Mouse (Mus musculus): ENCODE measurements around the gene Hspbp1. TPM values are rescaled to one million over a fixed set of nuclear protein-coding genes. Genes with fewer than 3 reads are reported as not detected.

Hspbp1 gene
- polyA plus RNA-seq, 1 experiment from 2014 or later = 54.4 TPM

GRCm38 (mm10) chr7:4636179-4636578 is 48.7 kb downstream of the Hspbp1 start:
- WGBS = 73% methylated on average over 4 of the region's 4 CpGs
- ATAC-seq (no peak), DNase-seq (ENCODE audit: low spot score) (no peak)
- no peak overlapping the region for H3K4me2 ChIP-seq (replicated peaks; ENCODE audit: low read depth, low read length)
- H3K36me3 ChIP-seq (ENCODE audit: insufficient read depth, low read length) = peaks cover 52% of the 10 kb centered on the region
- no peaks in the 10 kb centered on the region for H3K4me1 ChIP-seq (ENCODE audit: insufficient read depth, low read depth, low read length)
- H3K27ac ChIP-seq (ENCODE audit: low read length) = no peak overlapping the region
- TF ChIP-seq CTCF (IDR thresholded peaks at IDR 0.05) (no peak), EP300 (IDR thresholded peaks at IDR 0.05) (no peak)
- H3K9ac ChIP-seq (replicated peaks; ENCODE audit: low read depth) = no peak overlapping the region
- no peaks in the 10 kb centered on the region for H3K27me3 ChIP-seq (replicated peaks; ENCODE audit: insufficient read depth, low read length)
- no peaks in the 10 kb centered on the region for H3K9me3 ChIP-seq (ENCODE audit: low read length)
- H3K4me3 ChIP-seq (ENCODE audit: low read depth, low read length) = no peak overlapping the region

GRCm38 (mm10) chr7:4631031-4631430 is 53.8 kb downstream of the Hspbp1 start, which contains the start of gene Tmem86b:
TSS of gene Tmem86b (minus strand) at chr7:4631422.
- no peaks in the 10 kb centered on the region for H3K27me3 ChIP-seq (replicated peaks; ENCODE audit: insufficient read depth, low read length)
- no peak for DNase-seq (ENCODE audit: low spot score)
- H3K27ac ChIP-seq (ENCODE audit: low read length) = no peak within 1 kb of the TSS
- ATAC-seq = no peak
- peaks cover 41% of the 10 kb centered on the region for H3K36me3 ChIP-seq (ENCODE audit: insufficient read depth, low read length)
- H3K9ac ChIP-seq (replicated peaks; ENCODE audit: low read depth) = no peak within 1 kb of the TSS
- no peaks in the 10 kb centered on the region for H3K9me3 ChIP-seq (ENCODE audit: low read length)
- no peaks in the 10 kb centered on the region for H3K4me1 ChIP-seq (ENCODE audit: insufficient read depth, low read depth, low read length)
- TF ChIP-seq CTCF (IDR thresholded peaks at IDR 0.05) = no peak
- no peak for TF ChIP-seq EP300 (IDR thresholded peaks at IDR 0.05)
- no peak within 1 kb of the TSS for H3K4me3 ChIP-seq (ENCODE audit: low read depth, low read length)
- 84% methylated on average over 4 of the region's 4 CpGs for WGBS
- H3K4me2 ChIP-seq (replicated peaks; ENCODE audit: low read depth, low read length) = no peak within 1 kb of the TSS

- WGBS = 68% methylated on average over 1 of the region's 1 CpGs
- no peak for TF ChIP-seq EP300 (IDR thresholded peaks at IDR 0.05)
- no peak for TF ChIP-seq CTCF (IDR thresholded peaks at IDR 0.05)
- Histone ChIP-seq H3K4me1 (ENCODE audit: insufficient read depth, low read depth, low read length) (no peaks in the 10 kb centered on the region), H3K4me3 (ENCODE audit: low read depth, low read length) (no peak overlapping the region), H3K27me3 (replicated peaks; ENCODE audit: insufficient read depth, low read length) (no peaks in the 10 kb centered on the region), H3K36me3 (ENCODE audit: insufficient read depth, low read length) (peaks cover 35% of the 10 kb centered on the region), H3K4me2 (replicated peaks; ENCODE audit: low read depth, low read length) (no peak overlapping the region), H3K9ac (replicated peaks; ENCODE audit: low read depth) (no peak overlapping the region), H3K27ac (ENCODE audit: low read length) (no peak overlapping the region), H3K9me3 (ENCODE audit: low read length) (no peaks in the 10 kb centered on the region)
- DNase-seq (ENCODE audit: low spot score) = no peak
- peak; percentile 22; the same call in 1 of the 2 replicates for ATAC-seq
Observed at GRCm38 (mm10) chr7:4630198-4630597, 54.7 kb downstream of the Hspbp1 start.

- 76% methylated on average over 5 of the region's 5 CpGs for WGBS
- DNase-seq (ENCODE audit: low spot score) = no peak
- TF ChIP-seq EP300 (IDR thresholded peaks at IDR 0.05) (no peak), CTCF (IDR thresholded peaks at IDR 0.05) (no peak)
- Histone ChIP-seq H3K9ac (replicated peaks; ENCODE audit: low read depth) (no peak overlapping the region), H3K9me3 (ENCODE audit: low read length) (no peaks in the 10 kb centered on the region), H3K27ac (ENCODE audit: low read length) (no peak overlapping the region), H3K4me3 (ENCODE audit: low read depth, low read length) (no peak overlapping the region), H3K4me2 (replicated peaks; ENCODE audit: low read depth, low read length) (no peak overlapping the region), H3K36me3 (ENCODE audit: insufficient read depth, low read length) (peaks cover 30% of the 10 kb centered on the region), H3K4me1 (ENCODE audit: insufficient read depth, low read depth, low read length) (no peaks in the 10 kb centered on the region), H3K27me3 (replicated peaks; ENCODE audit: insufficient read depth, low read length) (no peaks in the 10 kb centered on the region)
- no peak for ATAC-seq
Observed at GRCm38 (mm10) chr7:4629586-4629985, 55.3 kb downstream of the Hspbp1 start.

- DNase-seq (ENCODE audit: low spot score) (no peak), ATAC-seq (no peak)
- no peaks in the 10 kb centered on the region for H3K9me3 ChIP-seq (ENCODE audit: low read length)
- H3K4me2 ChIP-seq (replicated peaks; ENCODE audit: low read depth, low read length) = no peak overlapping the region
- 78% methylated on average over 2 of the region's 2 CpGs for WGBS
- H3K4me1 ChIP-seq (ENCODE audit: insufficient read depth, low read depth, low read length) = no peaks in the 10 kb centered on the region
- H3K4me3 ChIP-seq (ENCODE audit: low read depth, low read length) = no peak overlapping the region
- TF ChIP-seq EP300 (IDR thresholded peaks at IDR 0.05) (no peak), CTCF (IDR thresholded peaks at IDR 0.05) (no peak)
- no peaks in the 10 kb centered on the region for H3K27me3 ChIP-seq (replicated peaks; ENCODE audit: insufficient read depth, low read length)
- no peak overlapping the region for H3K27ac ChIP-seq (ENCODE audit: low read length)
- peaks cover 7% of the 10 kb centered on the region; the same call in 1 of the 2 replicates for H3K36me3 ChIP-seq (ENCODE audit: insufficient read depth, low read length)
- no peak overlapping the region for H3K9ac ChIP-seq (replicated peaks; ENCODE audit: low read depth)
Observed at GRCm38 (mm10) chr7:4625928-4626327, 58.9 kb downstream of the Hspbp1 start.

GRCm38 (mm10) chr7:4624343-4624742 is 60.5 kb downstream of the Hspbp1 start:
- WGBS = 47% methylated on average over 1 of the region's 1 CpGs
- H3K27me3 ChIP-seq (replicated peaks; ENCODE audit: insufficient read depth, low read length) = no peaks in the 10 kb centered on the region
- no peaks in the 10 kb centered on the region for H3K4me1 ChIP-seq (ENCODE audit: insufficient read depth, low read depth, low read length)
- DNase-seq (ENCODE audit: low spot score) = no peak
- no peak overlapping the region for H3K9ac ChIP-seq (replicated peaks; ENCODE audit: low read depth)
- no peak overlapping the region for H3K4me3 ChIP-seq (ENCODE audit: low read depth, low read length)
- no peak for ATAC-seq
- H3K27ac ChIP-seq (ENCODE audit: low read length) = no peak overlapping the region
- no peaks in the 10 kb centered on the region; the same call in 1 of the 2 replicates for H3K36me3 ChIP-seq (ENCODE audit: insufficient read depth, low read length)
- no peak overlapping the region for H3K4me2 ChIP-seq (replicated peaks; ENCODE audit: low read depth, low read length)
- no peaks in the 10 kb centered on the region for H3K9me3 ChIP-seq (ENCODE audit: low read length)
- peak; percentile 35 for TF ChIP-seq CTCF (IDR thresholded peaks at IDR 0.05)
- no peak for TF ChIP-seq EP300 (IDR thresholded peaks at IDR 0.05)
